Mouse (Mus musculus) heart, postnatal 4 days (tissue): ENCODE results near the gene Herc2. TPM values are rescaled to one million over a fixed set of nuclear protein-coding genes. Genes with fewer than 3 reads are reported as not detected.

ENCODE experiments used
- DNase-seq: peaks from one replicate; pipeline ENCODE4 v3.0.0; 2021
- total RNA-seq, 2 experiments: library from RNA; stranded (reverse); gene quantifications; 2 replicates each; pipeline ENCODE4 v1.2.3; 2021

Gene Herc2
- total RNA-seq, 2 experiments from 2014 or later, result 42.8 to 43.6 TPM

DNA sequence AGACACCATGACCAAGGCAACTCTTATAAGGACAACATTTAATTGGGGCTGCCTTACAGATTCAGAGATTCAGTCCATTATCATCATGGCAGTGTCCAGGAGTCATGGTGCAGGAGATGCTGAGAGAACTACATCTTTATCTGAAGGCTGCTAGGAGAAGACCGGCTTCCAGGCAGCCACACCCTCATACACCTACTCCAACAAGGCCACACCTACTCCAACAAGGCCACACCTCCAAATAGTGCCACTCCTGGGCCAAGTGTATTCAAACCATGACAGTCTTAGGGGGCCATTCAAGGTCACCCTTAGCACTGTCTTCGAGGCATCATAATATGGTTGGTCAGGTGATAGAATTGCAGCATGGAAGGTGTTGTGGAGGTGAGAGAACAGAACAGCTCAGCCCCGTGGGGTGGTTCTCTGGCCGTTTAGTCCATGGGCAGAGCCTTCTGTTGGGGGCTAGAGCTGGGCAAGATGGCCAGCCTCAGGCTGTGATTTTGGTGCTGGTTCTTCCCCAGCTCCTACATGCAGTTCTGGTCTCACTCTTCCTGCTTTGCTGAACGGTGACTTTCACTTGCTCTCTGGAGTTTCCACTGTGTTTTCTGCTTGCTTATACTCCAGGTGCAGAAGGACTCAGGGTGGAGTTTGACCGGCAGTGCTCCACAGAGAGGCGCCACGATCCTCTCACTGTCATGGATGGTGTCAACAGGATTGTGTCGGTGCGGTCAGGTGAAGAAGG lies 151.7 kb downstream of the Herc2 start:
- no peak for DNase-seq

DNA sequence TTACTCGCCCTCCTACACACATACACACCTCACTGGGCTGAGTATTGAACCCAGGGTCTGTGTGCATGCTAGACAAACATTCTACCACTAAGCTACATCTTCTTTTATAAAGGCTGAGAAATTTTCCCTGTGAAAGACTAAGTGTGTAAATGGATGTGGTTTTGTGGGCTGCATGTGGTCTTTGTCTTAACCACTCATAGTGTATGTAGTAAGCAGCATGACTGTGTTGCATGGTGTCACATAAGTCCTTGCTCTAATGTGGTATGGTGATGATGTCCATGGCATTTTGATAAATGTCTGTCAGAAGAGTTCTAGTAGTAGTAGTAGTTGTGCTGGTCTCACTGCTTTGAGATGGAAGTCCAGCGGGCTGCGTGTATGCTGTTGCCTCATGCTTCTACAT lies 152.8 kb downstream of the Herc2 start:
- DNase-seq, result no peak

DNA sequence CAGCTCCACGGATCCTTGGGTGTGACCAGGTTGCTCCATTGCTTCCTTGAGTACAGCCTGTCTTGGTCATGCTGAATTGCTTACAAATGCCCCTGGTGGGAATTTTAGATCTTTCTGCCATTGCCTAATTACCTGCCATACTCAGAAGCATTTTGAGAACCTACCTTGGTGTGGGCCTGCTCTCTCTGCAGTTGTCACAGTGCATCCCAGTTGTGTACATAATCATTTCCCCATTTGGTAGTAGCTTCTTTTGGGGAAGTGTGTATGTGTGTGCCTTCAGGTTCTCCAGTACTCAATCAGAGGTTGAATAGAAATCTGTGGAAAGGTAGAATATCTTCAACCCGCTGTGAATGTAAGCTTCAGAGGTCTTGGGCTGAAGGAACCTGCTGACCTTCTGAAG lies 153.3 kb downstream of the Herc2 start:
- DNase-seq, result no peak

- DNase-seq, result no peak
Measured at GRCm38 (mm10) chr7:56204877-56205276, 154.9 kb downstream of the Herc2 start.

DNA sequence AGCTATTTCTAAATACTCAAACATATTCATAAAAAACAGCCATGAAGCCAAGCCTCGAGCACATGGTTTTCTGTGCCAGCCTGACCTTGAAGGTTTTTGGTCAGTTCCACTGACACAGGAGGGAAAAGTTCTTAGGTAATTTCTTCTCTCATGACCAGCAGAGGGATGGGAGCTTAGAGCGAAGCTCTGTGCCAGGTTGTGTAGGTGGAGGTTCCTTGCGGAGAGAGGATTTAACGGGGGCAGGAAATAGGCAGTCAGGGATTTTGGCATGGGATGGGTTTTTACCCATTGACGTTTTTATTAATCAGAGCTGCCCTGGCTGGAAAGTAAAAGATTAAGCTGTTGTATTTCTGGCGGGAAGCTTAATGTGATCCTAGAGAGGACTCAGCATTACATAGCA lies 170.8 kb downstream of the Herc2 start:
- no peak for DNase-seq

- DNase-seq, result no peak
Measured at GRCm38 (mm10) chr7:56235794-56236423, 185.9 kb downstream of the Herc2 start.

DNA sequence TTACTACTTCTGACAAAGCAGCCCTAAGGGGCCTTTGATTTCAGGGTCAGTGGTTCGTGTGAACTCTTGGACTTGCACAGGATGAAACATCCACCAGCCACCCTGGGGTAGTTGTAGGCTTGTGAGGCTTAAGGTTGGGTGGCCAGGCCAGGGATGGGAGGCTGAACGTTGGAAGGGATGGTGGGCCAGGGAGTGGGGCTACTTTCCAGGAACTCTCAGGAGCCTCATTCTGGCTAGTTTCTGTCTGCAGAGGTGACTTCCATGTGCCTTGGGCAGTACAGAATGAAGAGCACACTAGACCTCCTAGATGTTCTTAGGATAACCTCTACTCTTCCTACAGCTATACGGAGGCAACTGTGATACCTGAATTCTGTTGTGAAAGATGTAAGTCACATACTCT lies 186.6 kb downstream of the Herc2 start:
- no peak for DNase-seq

DNA sequence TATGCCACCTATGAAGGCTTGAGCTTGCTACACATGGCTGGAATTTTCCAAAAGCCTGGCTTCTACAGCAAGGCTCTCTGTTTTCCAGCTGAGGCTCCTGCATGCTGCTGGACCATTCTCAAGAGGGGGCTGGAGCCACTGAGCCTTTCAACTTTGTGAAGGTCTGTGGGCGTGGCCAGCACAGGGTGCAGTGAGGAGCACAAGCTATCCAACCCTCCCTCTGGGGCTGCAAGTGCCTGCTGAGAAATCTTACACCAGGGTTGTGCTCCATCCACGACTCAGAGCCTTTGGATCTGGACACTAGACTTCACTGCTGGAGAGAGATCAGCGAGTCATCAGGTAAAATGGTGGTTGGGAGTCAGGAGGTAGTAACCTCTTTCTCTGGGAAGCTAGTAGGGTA lies 189.5 kb downstream of the Herc2 start, which contains the start of gene Oca2:
Gene Oca2 (plus strand): TSS at position 218 of the 400 bp plus-strand sequence.
- DNase-seq, result no peak

- DNase-seq, result no peak
Measured at GRCm38 (mm10) chr7:56254568-56254967, 204.6 kb downstream of the Herc2 start.

GRCm38 (mm10) chr7:56257875-56258441 lies 208.0 kb downstream of the Herc2 start:
- no peak for DNase-seq

DNA sequence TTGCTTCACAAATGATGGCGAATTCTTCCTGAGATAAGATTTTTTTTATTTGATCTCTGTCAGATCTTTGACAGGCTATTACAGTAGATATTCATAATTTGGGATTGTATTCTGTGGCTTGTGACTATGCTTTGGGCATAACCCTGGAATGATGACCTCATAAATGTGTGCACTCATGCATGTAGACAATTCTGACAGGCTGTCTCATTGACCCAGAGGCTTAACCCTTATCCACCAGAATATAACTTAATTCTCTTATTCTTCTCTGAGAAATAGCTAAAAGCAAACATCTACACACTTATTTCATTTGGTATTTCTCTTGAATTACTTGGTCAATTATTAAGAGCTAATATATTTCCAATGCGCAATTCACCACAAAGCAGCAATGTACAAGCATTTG lies 227.5 kb downstream of the Herc2 start:
- no peak for DNase-seq

Other genes starting within 250 kb of the Herc2 start
- gene Cyfip1, start 208.5 kb upstream of the Herc2 start, total RNA-seq, result 10 to 100 TPM; 58.9 to 59.1 TPM
- gene Nipa2, start 87.7 kb upstream of the Herc2 start, total RNA-seq, result 10 to 100 TPM; 52.7 to 54.0 TPM
- gene Nipa1, start 30.2 kb upstream of the Herc2 start, total RNA-seq, result 1 to 10 TPM; 3.7 to 3.8 TPM
- gene Oca2, start 189.6 kb downstream of the Herc2 start, total RNA-seq, result not detected